Mouse (Mus musculus): Measurements from ENCODE around the gene Camk2n2. TPM values are rescaled to one million over a fixed set of nuclear protein-coding genes. Genes with fewer than 3 reads are reported as not detected.

Gene Camk2n2
- polyA plus RNA-seq, 2 experiments, result 1.1 to 4.3 TPM

- Histone ChIP-seq H3K9me3 (ENCODE audit: control insufficient read depth, low read length) (no peaks in the 10 kb centered on the region), H3K36me3 (ENCODE audit: control insufficient read depth, insufficient read depth, low read length) (no peaks in the 10 kb centered on the region), H3K4me1 (ENCODE audit: control insufficient read depth, insufficient read depth, low read length) (no peaks in the 10 kb centered on the region), H3K4me2 (replicated peaks; ENCODE audit: low read depth, low read length, severe bottlenecking) (no peak overlapping the region), H3K4me3 (replicated peaks; ENCODE audit: low read length) (no peak overlapping the region), H3K27me3 (ENCODE audit: control insufficient read depth, insufficient read depth, low read length) (no peaks in the 10 kb centered on the region), H3K27ac (replicated peaks; ENCODE audit: low read depth, low read length) (no peak overlapping the region), H3K9ac (ENCODE audit: low read depth, low read length, severe bottlenecking) (no peak overlapping the region)
- WGBS, result 77% methylated on average over 8 of the region's 8 CpGs
- ATAC-seq (ENCODE audit: low FRiP score, low read depth) (no peak), DNase-seq (ENCODE audit: low spot score) (no peak)
- no peak for TF ChIP-seq POLR2A (IDR thresholded peaks at IDR 0.05; ENCODE audit: borderline replicate concordance, extremely low read depth, insufficient read depth, insufficient read length)
Observed at GRCm38 (mm10) chr16:20637410-20637809, 16.3 kb upstream of the Camk2n2 start.

- Histone ChIP-seq H3K4me2 (replicated peaks; ENCODE audit: low read depth, low read length, severe bottlenecking) (peak within 1 kb of the TSS; percentile 87), H3K9ac (ENCODE audit: low read depth, low read length, severe bottlenecking) (peak within 1 kb of the TSS; percentile 65), H3K27me3 (ENCODE audit: control insufficient read depth, insufficient read depth, low read length) (0 out of 2 replicates have a peak, but pooled peaks cover 4% of the 10 kb centered on the region), H3K4me3 (replicated peaks; ENCODE audit: low read length) (peak within 1 kb of the TSS; percentile 51), H3K4me1 (ENCODE audit: control insufficient read depth, insufficient read depth, low read length) (no peaks in the 10 kb centered on the region), H3K36me3 (ENCODE audit: control insufficient read depth, insufficient read depth, low read length) (no peaks in the 10 kb centered on the region), H3K9me3 (ENCODE audit: control insufficient read depth, low read length) (no peaks in the 10 kb centered on the region), H3K27ac (replicated peaks; ENCODE audit: low read depth, low read length) (no peak within 1 kb of the TSS)
- ATAC-seq (ENCODE audit: low FRiP score, low read depth), result peak; percentile 57; the same call in 1 of the 2 replicates
- 7% methylated on average over 45 of the region's 54 CpGs for WGBS
- DNase-seq (ENCODE audit: low spot score), result no peak
- TF ChIP-seq POLR2A (IDR thresholded peaks at IDR 0.05; ENCODE audit: borderline replicate concordance, extremely low read depth, insufficient read depth, insufficient read length), result no peak
Observed at GRCm38 (mm10) chr16:20629731-20630634, 8.9 kb upstream of the Camk2n2 start, which contains the start of gene Ece2. Gene Ece2, plus strand, starts transcription at chr16:20629828.

- ATAC-seq (ENCODE audit: low FRiP score, low read depth) (no peak), DNase-seq (ENCODE audit: low spot score) (no peak)
- no peak overlapping the region for H3K27ac ChIP-seq (replicated peaks; ENCODE audit: low read depth, low read length)
- TF ChIP-seq POLR2A (IDR thresholded peaks at IDR 0.05; ENCODE audit: borderline replicate concordance, extremely low read depth, insufficient read depth, insufficient read length), result no peak
- H3K27me3 ChIP-seq (ENCODE audit: control insufficient read depth, insufficient read depth, low read length), result 0 out of 2 replicates have a peak, but pooled peaks cover 4% of the 10 kb centered on the region
- peak overlapping the region; percentile 87; the same call in 1 of the 2 replicates for H3K4me2 ChIP-seq (replicated peaks; ENCODE audit: low read depth, low read length, severe bottlenecking)
- H3K9me3 ChIP-seq (ENCODE audit: control insufficient read depth, low read length), result no peaks in the 10 kb centered on the region
- H3K4me1 ChIP-seq (ENCODE audit: control insufficient read depth, insufficient read depth, low read length), result no peaks in the 10 kb centered on the region
- no peak overlapping the region for H3K4me3 ChIP-seq (replicated peaks; ENCODE audit: low read length)
- no peaks in the 10 kb centered on the region for H3K36me3 ChIP-seq (ENCODE audit: control insufficient read depth, insufficient read depth, low read length)
- H3K9ac ChIP-seq (ENCODE audit: low read depth, low read length, severe bottlenecking), result no peak overlapping the region
- WGBS, result 33% methylated on average over 11 of the region's 11 CpGs
Observed at GRCm38 (mm10) chr16:20628871-20629391, 7.8 kb upstream of the Camk2n2 start.

GRCm38 (mm10) chr16:20623211-20623610, 2.1 kb upstream of the Camk2n2 start:
- DNase-seq (ENCODE audit: low spot score), result no peak
- Histone ChIP-seq H3K27me3 (ENCODE audit: control insufficient read depth, insufficient read depth, low read length) (peaks cover 23% of the 10 kb centered on the region), H3K4me3 (replicated peaks; ENCODE audit: low read length) (no peak overlapping the region), H3K4me1 (ENCODE audit: control insufficient read depth, insufficient read depth, low read length) (peaks cover 23% of the 10 kb centered on the region), H3K9me3 (ENCODE audit: control insufficient read depth, low read length) (no peaks in the 10 kb centered on the region), H3K4me2 (replicated peaks; ENCODE audit: low read depth, low read length, severe bottlenecking) (no peak overlapping the region), H3K27ac (replicated peaks; ENCODE audit: low read depth, low read length) (no peak overlapping the region), H3K9ac (ENCODE audit: low read depth, low read length, severe bottlenecking) (no peak overlapping the region), H3K36me3 (ENCODE audit: control insufficient read depth, insufficient read depth, low read length) (no peaks in the 10 kb centered on the region)
- WGBS, result 71% methylated on average over 2 of the region's 2 CpGs
- TF ChIP-seq POLR2A (IDR thresholded peaks at IDR 0.05; ENCODE audit: borderline replicate concordance, extremely low read depth, insufficient read depth, insufficient read length), result no peak
- ATAC-seq (ENCODE audit: low FRiP score, low read depth), result no peak

- WGBS, result under 1% methylated on average over 35 of the region's 37 CpGs
- peak overlapping the region; percentile 98 for H3K4me2 ChIP-seq (replicated peaks; ENCODE audit: low read depth, low read length, severe bottlenecking)
- ATAC-seq (ENCODE audit: low FRiP score, low read depth) (peak; percentile 48), DNase-seq (ENCODE audit: low spot score) (peak; percentile 57)
- H3K27me3 ChIP-seq (ENCODE audit: control insufficient read depth, insufficient read depth, low read length), result peaks cover 23% of the 10 kb centered on the region
- H3K9me3 ChIP-seq (ENCODE audit: control insufficient read depth, low read length), result no peaks in the 10 kb centered on the region
- H3K4me3 ChIP-seq (replicated peaks; ENCODE audit: low read length), result peak overlapping the region; percentile 69
- TF ChIP-seq POLR2A (IDR thresholded peaks at IDR 0.05; ENCODE audit: borderline replicate concordance, extremely low read depth, insufficient read depth, insufficient read length), result no peak
- H3K4me1 ChIP-seq (ENCODE audit: control insufficient read depth, insufficient read depth, low read length), result peaks cover 23% of the 10 kb centered on the region
- no peak overlapping the region for H3K27ac ChIP-seq (replicated peaks; ENCODE audit: low read depth, low read length)
- no peaks in the 10 kb centered on the region for H3K36me3 ChIP-seq (ENCODE audit: control insufficient read depth, insufficient read depth, low read length)
- H3K9ac ChIP-seq (ENCODE audit: low read depth, low read length, severe bottlenecking), result peak overlapping the region; percentile 64
Observed at GRCm38 (mm10) chr16:20621991-20622685, 1.1 kb upstream of the Camk2n2 start.
